Mouse (Mus musculus): ENCODE measurements at regions not wholly inside any gene's neighbourhood (a gene's known extent, or its start where the extent isn't known, plus 50 kb on each side); places are given as distances from the start of the nearest gene placed in this dataset.

GRCm38 (mm10) chr9:30183409-30183808 lies 220.5 kb upstream of the Ntm start:
- no peak overlapping the region for H3K27ac ChIP-seq
- no peaks in the 10 kb centered on the region for H3K36me3 ChIP-seq
- ATAC-seq (replicated peaks; ENCODE audit: low FRiP score): no peak
- H3K27me3 ChIP-seq: no peaks in the 10 kb centered on the region
- H3K4me1 ChIP-seq: no peaks in the 10 kb centered on the region
- H3K9ac ChIP-seq: no peak overlapping the region
- H3K9me3 ChIP-seq (replicated peaks): no peaks in the 10 kb centered on the region
- 72% methylated on average over 11 of the region's 11 CpGs for WGBS
- H3K4me2 ChIP-seq: no peak overlapping the region
- no peak overlapping the region for H3K4me3 ChIP-seq (replicated peaks)

DNA sequence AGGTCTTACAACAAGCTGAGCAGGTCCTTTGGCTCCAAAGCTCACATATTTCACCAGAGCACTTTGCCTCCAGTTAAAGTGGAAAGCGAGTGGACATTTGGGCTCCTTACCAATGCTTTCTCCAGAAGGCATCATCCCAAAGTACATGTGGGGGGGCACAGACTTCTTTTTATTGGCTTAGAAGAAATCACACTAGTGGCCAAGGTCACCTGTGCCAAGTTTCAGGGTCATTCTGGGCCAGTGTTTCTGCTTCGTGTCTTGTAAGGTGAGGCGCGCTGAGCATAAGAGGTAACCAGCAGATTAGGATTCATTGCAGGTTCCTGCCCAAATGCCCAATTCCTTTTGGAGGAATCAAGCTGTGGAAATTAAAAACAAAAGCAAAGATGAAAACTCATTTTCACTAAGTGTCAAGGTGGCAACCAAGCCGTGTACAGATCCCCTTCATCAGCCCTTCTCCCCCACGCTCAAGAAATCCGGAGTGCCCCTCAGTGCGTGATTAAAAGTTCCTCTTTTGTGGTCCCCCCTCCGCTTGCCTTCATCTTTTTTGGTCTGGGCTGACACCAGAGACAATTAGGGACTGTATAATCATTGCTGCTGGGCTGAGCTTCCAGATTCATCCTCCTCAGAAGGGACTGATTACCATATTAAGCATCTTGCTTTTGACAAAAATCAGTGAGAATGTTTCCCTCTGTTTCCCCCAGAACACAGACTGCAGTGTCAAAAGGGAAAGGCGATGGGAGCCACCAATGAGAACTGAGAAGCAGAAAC lies 222.2 kb upstream of the Ntm start:
- Histone ChIP-seq H3K9ac (no peak overlapping the region), H3K4me2 (no peak overlapping the region), H3K4me1 (no peaks in the 10 kb centered on the region), H3K9me3 (replicated peaks) (no peaks in the 10 kb centered on the region), H3K27me3 (no peaks in the 10 kb centered on the region), H3K27ac (no peak overlapping the region), H3K4me3 (replicated peaks) (no peak overlapping the region), H3K36me3 (no peaks in the 10 kb centered on the region)
- 83% methylated on average over 10 of the region's 10 CpGs for WGBS
- ATAC-seq (replicated peaks; ENCODE audit: low FRiP score): no peak

DNA sequence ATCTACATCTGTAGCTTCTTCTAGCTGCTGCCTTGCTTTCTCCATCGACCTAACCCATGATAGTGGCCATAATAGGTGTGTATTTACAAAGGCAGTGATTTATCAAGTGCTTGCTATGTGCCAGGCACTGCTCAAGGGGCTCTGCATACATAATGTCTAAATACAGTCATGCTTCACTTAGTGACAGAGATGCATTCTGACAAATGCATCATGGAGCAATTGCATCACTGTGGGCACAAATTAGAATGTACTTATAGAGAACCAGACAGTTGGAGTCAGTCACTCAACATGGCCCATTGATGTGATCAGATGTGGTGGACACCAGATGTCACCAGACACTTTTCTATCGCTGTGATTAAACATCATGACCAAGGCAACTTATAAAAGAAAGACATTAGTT lies 223.3 kb upstream of the Ntm start:
- Histone ChIP-seq H3K4me3 (replicated peaks) (no peak overlapping the region), H3K27ac (no peak overlapping the region), H3K9me3 (replicated peaks) (no peaks in the 10 kb centered on the region), H3K9ac (no peak overlapping the region), H3K4me2 (no peak overlapping the region), H3K4me1 (no peaks in the 10 kb centered on the region), H3K27me3 (no peaks in the 10 kb centered on the region), H3K36me3 (no peaks in the 10 kb centered on the region)
- no peak for ATAC-seq (replicated peaks; ENCODE audit: low FRiP score)
- 88% methylated on average over 2 of the region's 2 CpGs for WGBS

DNA sequence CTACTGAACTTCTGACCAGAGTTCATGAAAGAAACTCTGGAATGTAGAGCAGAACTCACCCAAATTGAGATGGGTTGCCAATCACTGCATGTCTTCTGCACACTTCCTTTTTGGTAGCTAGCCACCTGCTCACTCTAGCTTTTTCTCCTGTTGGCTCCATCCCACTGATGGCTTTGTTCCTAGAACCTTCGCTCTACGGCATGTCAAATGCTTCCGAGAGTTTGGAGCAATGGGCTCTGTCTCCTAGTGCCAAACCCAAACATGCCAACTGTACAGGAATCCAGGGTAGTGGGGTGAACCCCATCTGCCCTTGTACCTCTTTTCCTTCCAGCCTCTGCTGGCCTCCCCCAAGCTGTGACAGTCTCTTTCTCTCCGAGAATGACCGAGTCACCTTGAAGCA lies 227.1 kb upstream of the Ntm start:
- no peak overlapping the region for H3K4me3 ChIP-seq (replicated peaks)
- H3K27ac ChIP-seq: no peak overlapping the region
- no peaks in the 10 kb centered on the region for H3K4me1 ChIP-seq
- no peak overlapping the region for H3K4me2 ChIP-seq
- no peaks in the 10 kb centered on the region for H3K9me3 ChIP-seq (replicated peaks)
- 96% methylated on average over 5 of the region's 5 CpGs for WGBS
- no peaks in the 10 kb centered on the region for H3K36me3 ChIP-seq
- H3K27me3 ChIP-seq: no peaks in the 10 kb centered on the region
- ATAC-seq (replicated peaks; ENCODE audit: low FRiP score): no peak
- H3K9ac ChIP-seq: no peak overlapping the region

DNA sequence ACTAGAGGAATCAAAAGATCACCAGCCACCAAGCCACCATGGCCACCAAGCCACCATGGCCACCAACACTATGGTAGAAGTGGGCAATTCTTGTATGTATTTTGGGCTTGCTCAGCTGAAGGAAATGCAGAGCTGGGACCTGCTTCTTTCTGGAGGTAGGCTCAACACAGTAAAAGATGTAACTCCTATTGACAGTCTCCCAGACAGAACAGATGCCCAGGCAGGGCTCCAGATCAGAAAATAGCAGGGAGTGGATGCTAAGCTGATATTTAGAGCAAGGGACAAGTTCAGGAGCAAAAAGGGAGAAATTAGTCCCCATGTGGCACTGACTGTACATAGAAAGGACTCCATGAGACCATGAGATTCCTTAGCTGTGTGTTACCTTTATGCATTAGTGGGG lies 228.2 kb upstream of the Ntm start:
- ATAC-seq (replicated peaks; ENCODE audit: low FRiP score): no peak
- H3K4me2 ChIP-seq: no peak overlapping the region
- H3K27ac ChIP-seq: no peak overlapping the region
- no peak overlapping the region for H3K4me3 ChIP-seq (replicated peaks)
- H3K9me3 ChIP-seq (replicated peaks): no peaks in the 10 kb centered on the region
- H3K36me3 ChIP-seq: no peaks in the 10 kb centered on the region
- H3K4me1 ChIP-seq: no peaks in the 10 kb centered on the region
- H3K27me3 ChIP-seq: no peaks in the 10 kb centered on the region
- H3K9ac ChIP-seq: no peak overlapping the region

- Histone ChIP-seq H3K4me3 (replicated peaks) (no peak overlapping the region), H3K9me3 (replicated peaks) (no peaks in the 10 kb centered on the region), H3K36me3 (no peaks in the 10 kb centered on the region), H3K4me1 (no peaks in the 10 kb centered on the region), H3K27ac (no peak overlapping the region), H3K9ac (no peak overlapping the region), H3K27me3 (no peaks in the 10 kb centered on the region), H3K4me2 (no peak overlapping the region)
- no peak for ATAC-seq (replicated peaks; ENCODE audit: low FRiP score)
These were observed 229.0 kb upstream of the Ntm start for GRCm38 (mm10) chr9:30191902-30192301.

GRCm38 (mm10) chr9:30194866-30195265 lies 231.9 kb upstream of the Ntm start:
- WGBS: 50% methylated on average over 3 of the region's 3 CpGs
- no peak overlapping the region for H3K9ac ChIP-seq
- H3K36me3 ChIP-seq: no peaks in the 10 kb centered on the region
- no peaks in the 10 kb centered on the region for H3K9me3 ChIP-seq (replicated peaks)
- no peaks in the 10 kb centered on the region for H3K27me3 ChIP-seq
- H3K4me2 ChIP-seq: no peak overlapping the region
- no peak overlapping the region for H3K4me3 ChIP-seq (replicated peaks)
- no peak overlapping the region for H3K27ac ChIP-seq
- H3K4me1 ChIP-seq: no peaks in the 10 kb centered on the region
- ATAC-seq (replicated peaks; ENCODE audit: low FRiP score): no peak

- no peaks in the 10 kb centered on the region for H3K36me3 ChIP-seq
- no peaks in the 10 kb centered on the region for H3K4me1 ChIP-seq
- 87% methylated on average over 3 of the region's 3 CpGs for WGBS
- H3K27me3 ChIP-seq: no peaks in the 10 kb centered on the region
- no peak overlapping the region for H3K4me3 ChIP-seq (replicated peaks)
- no peaks in the 10 kb centered on the region for H3K9me3 ChIP-seq (replicated peaks)
- H3K27ac ChIP-seq: no peak overlapping the region
- no peak for ATAC-seq (replicated peaks; ENCODE audit: low FRiP score)
- H3K4me2 ChIP-seq: no peak overlapping the region
- no peak overlapping the region for H3K9ac ChIP-seq
These were observed 224.5 kb upstream of the Snx19 start for GRCm38 (mm10) chr9:30202411-30202810.

GRCm38 (mm10) chr9:30207631-30208030 lies 219.3 kb upstream of the Snx19 start:
- H3K4me3 ChIP-seq (replicated peaks): no peak overlapping the region
- ATAC-seq (replicated peaks; ENCODE audit: low FRiP score): no peak
- 89% methylated on average over 4 of the region's 4 CpGs for WGBS

GRCm38 (mm10) chr9:30209806-30210205 lies 217.1 kb upstream of the Snx19 start:
- no peak overlapping the region for H3K9ac ChIP-seq
- H3K36me3 ChIP-seq: no peaks in the 10 kb centered on the region
- H3K9me3 ChIP-seq (replicated peaks): no peaks in the 10 kb centered on the region
- ATAC-seq (replicated peaks; ENCODE audit: low FRiP score): no peak
- no peak overlapping the region for H3K27ac ChIP-seq
- no peak overlapping the region for H3K4me2 ChIP-seq
- no peak overlapping the region for H3K4me3 ChIP-seq (replicated peaks)
- WGBS: 65% methylated on average over 1 of the region's 1 CpGs
- H3K4me1 ChIP-seq: no peaks in the 10 kb centered on the region
- no peaks in the 10 kb centered on the region for H3K27me3 ChIP-seq

More at GRCm38 (mm10) chr9:30207631-30208030, 219.3 kb upstream of the Snx19 start:
- Histone ChIP-seq H3K4me1 (no peaks in the 10 kb centered on the region), H3K36me3 (no peaks in the 10 kb centered on the region), H3K9ac (no peak overlapping the region), H3K27ac (no peak overlapping the region), H3K27me3 (no peaks in the 10 kb centered on the region), H3K9me3 (replicated peaks) (no peaks in the 10 kb centered on the region), H3K4me2 (no peak overlapping the region)

DNA sequence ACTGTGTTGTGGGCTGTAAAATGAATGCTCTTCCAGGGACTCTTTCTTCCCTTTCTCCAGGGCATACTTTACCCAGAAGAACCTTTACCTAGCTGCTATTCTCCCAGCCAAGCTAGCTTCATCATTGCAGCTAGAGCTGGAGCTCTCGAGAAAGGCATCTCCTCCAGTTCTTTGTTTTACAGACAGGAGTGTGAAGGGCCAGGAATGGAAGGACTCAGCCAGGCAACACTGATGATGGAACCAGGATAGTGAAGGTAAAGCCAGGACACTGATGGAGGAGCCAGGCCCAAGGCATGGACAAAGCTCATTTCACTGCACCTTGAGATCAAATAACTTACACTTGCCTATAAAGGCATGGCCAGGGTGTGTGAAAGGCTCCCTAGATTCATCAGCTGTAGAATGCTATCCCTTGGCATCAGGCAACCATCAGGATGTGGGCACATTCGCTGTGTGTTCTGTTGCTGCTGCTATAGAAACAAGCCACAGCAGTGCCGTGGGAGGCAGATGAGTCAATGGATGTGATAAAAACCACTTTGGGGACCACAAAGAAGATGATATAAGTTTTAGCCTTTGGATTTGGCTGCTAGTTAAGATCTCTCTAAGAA lies 214.3 kb upstream of the Snx19 start:
- Histone ChIP-seq H3K4me3 (replicated peaks) (no peak overlapping the region), H3K9me3 (replicated peaks) (no peaks in the 10 kb centered on the region), H3K36me3 (no peaks in the 10 kb centered on the region), H3K27me3 (no peaks in the 10 kb centered on the region), H3K27ac (no peak overlapping the region), H3K4me1 (no peaks in the 10 kb centered on the region), H3K9ac (no peak overlapping the region), H3K4me2 (no peak overlapping the region)
- no peak for ATAC-seq (replicated peaks; ENCODE audit: low FRiP score)
- WGBS: 85% methylated on average over 3 of the region's 3 CpGs

GRCm38 (mm10) chr9:30234501-30235163 lies 192.3 kb upstream of the Snx19 start:
- 75% methylated on average over 8 of the region's 8 CpGs for WGBS
- H3K9ac ChIP-seq: no peak overlapping the region
- no peaks in the 10 kb centered on the region for H3K9me3 ChIP-seq (replicated peaks)
- no peak overlapping the region for H3K4me2 ChIP-seq
- ATAC-seq (replicated peaks; ENCODE audit: low FRiP score): no peak
- no peak overlapping the region for H3K4me3 ChIP-seq (replicated peaks)
- no peaks in the 10 kb centered on the region for H3K4me1 ChIP-seq
- H3K27me3 ChIP-seq: no peaks in the 10 kb centered on the region
- H3K36me3 ChIP-seq: no peaks in the 10 kb centered on the region
- no peak overlapping the region for H3K27ac ChIP-seq
